Mouse (Mus musculus): ENCODE results near the gene Relch.
"Not testable (repeated sequence)": the region's sequence is repeated elsewhere in the genome, so short reads cannot be mapped to it uniquely, and the experiment has no call there.

The Relch gene

GRCm38 (mm10) chr1:105746858-105747596, 83.4 kb downstream of the Relch start:
- no peak for DNase-seq

GRCm38 (mm10) chr1:105748091-105748799, 84.6 kb downstream of the Relch start:
- no peak for DNase-seq

GRCm38 (mm10) chr1:105752196-105752595, 88.5 kb downstream of the Relch start:
- no peak for DNase-seq

GRCm38 (mm10) chr1:105752944-105753343, 89.3 kb downstream of the Relch start:
- no peak for DNase-seq

- no peak for DNase-seq
These were observed 95.1 kb downstream of the Relch start for GRCm38 (mm10) chr1:105758798-105759197.

- no peak for DNase-seq
These were observed 95.9 kb downstream of the Relch start for GRCm38 (mm10) chr1:105759422-105760165.

- DNase-seq, result no peak
These were observed 101.9 kb downstream of the Relch start for GRCm38 (mm10) chr1:105765586-105765985.

GRCm38 (mm10) chr1:105766099-105766498, 102.4 kb downstream of the Relch start:
- not testable (repeated sequence) for DNase-seq

GRCm38 (mm10) chr1:105768397-105768796, 104.7 kb downstream of the Relch start:
- DNase-seq, result no peak

GRCm38 (mm10) chr1:105770685-105771084, 107.0 kb downstream of the Relch start:
- no peak for DNase-seq

- DNase-seq, result no peak
These were observed 112.8 kb downstream of the Relch start for GRCm38 (mm10) chr1:105776426-105776825.

GRCm38 (mm10) chr1:105780079-105780456, 116.4 kb downstream of the Relch start:
- no peak for DNase-seq

GRCm38 (mm10) chr1:105780457-105781364, 117.0 kb downstream of the Relch start, which contains the start of gene Tnfrsf11a:
Gene Tnfrsf11a (plus strand): TSS chr1:105780718.
- DNase-seq, result peak; percentile 66

GRCm38 (mm10) chr1:105781391-105782146, 117.9 kb downstream of the Relch start:
- peak; percentile 33 for DNase-seq

GRCm38 (mm10) chr1:105784257-105785016, 120.8 kb downstream of the Relch start:
- no peak for DNase-seq

GRCm38 (mm10) chr1:105785146-105785545, 121.5 kb downstream of the Relch start:
- DNase-seq, result no peak

- DNase-seq, result no peak
These were observed 123.2 kb downstream of the Relch start for GRCm38 (mm10) chr1:105786731-105787357.

GRCm38 (mm10) chr1:105790103-105790502, 126.4 kb downstream of the Relch start:
- no peak for DNase-seq

GRCm38 (mm10) chr1:105794670-105795069, 131.0 kb downstream of the Relch start:
- DNase-seq, result no peak

GRCm38 (mm10) chr1:105795705-105796104, 132.0 kb downstream of the Relch start:
- DNase-seq, result no peak
